Mouse (Mus musculus) erythroblast, adult 5-6 weeks (primary cell): ENCODE measurements around the gene Ndufs3. TPM values are rescaled to one million over a fixed set of nuclear protein-coding genes. Genes with fewer than 3 reads are reported as not detected.

ENCODE experiments used
- ATAC-seq: replicated peaks from 2 replicates; pipeline ENCODE4 v1.8.0; 2016; ENCODE audit warnings: moderate number of reproducible peaks, mild to moderate bottlenecking, moderate TSS enrichment, inconsistent platforms; ENCODE audit not compliant: poor library complexity, low FRiP score, severe bottlenecking
- total RNA-seq, 2 experiments: library from RNA; stranded (forward) in 1 of 2; stranded (reverse) in 1 of 2; fragments of 150-400 nt in 1 of 2; fragments of 200-764, 138-1000 nt in 1 of 2; gene quantifications; 2 replicates each; pipeline versions ENCODE4 v1.2.3 to v1.2.4; 2015 to 2017; ENCODE audit warnings: low replicate concordance in 2 of 2

The Ndufs3 gene
- total RNA-seq (2015; ENCODE audit: low replicate concordance) (36.2 and 37.3 TPM in 2 replicates), total RNA-seq (2017; ENCODE audit: low replicate concordance) (28.0 and 29.0 TPM in 2 replicates)

DNA sequence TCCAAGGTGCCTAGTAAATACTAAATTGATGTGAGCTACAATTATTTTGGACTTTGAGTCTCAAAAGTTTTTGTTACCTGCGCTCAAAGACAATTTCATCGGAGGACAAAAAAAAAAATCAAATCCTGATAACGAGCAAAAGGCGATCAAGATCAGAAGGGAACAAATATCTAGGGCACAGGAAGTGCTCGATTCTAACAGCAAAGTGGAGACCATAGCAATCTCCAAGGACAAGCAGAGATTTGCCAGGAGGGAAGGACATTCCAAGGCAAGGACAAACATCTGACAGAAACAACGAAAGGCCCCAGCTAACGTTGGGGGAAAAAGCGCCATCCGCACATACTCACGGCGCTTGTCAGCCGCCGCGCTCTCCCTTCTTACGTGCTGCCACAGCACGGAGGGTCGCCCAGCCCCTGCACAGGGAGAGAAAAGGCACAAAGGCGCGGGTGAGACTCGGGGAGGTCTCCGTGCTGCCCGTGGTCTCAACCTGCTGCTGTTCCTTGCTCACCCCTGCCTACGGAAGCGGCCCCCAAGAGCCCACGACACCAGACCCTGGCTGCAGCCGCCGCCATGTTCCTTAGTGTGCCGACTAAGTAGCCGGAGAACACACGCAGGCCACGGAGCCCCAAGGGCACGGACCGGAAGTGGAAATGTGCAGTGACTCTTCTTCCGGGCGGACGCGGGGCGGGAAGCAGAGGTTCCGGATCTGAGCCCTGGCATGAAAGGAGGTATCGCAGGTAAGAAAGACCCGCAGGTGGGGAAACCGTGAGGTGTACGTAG lies at the start of gene Ndufs3, which contains the start of gene Kbtbd4:
TSS of gene Ndufs3 (minus strand) at position 752 of the 780 bp plus-strand sequence.
TSS of gene Kbtbd4 (plus strand) at position 665 of the 780 bp plus-strand sequence.
- ATAC-seq: peak; percentile 99

DNA sequence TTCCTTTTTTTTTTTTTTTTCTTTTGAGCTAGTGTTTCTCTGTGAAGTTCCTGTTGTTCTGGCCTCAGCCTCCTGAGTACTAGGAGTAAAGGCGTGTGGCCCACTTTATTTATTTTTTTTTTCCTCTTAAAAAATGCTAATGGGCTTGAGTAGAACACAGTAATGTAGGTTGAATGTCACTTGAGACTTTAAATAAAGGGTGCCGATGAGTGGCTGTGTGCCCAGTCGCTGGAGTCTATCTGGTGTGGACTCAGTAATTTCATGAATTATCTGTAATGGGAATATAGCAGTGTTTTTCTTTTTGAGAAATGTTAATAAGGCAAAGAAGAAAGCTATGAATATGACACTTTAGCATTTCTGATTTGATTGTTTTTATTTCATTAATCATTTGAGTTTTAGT lies 48.8 kb upstream of the Ndufs3 start:
- ATAC-seq: no peak

DNA sequence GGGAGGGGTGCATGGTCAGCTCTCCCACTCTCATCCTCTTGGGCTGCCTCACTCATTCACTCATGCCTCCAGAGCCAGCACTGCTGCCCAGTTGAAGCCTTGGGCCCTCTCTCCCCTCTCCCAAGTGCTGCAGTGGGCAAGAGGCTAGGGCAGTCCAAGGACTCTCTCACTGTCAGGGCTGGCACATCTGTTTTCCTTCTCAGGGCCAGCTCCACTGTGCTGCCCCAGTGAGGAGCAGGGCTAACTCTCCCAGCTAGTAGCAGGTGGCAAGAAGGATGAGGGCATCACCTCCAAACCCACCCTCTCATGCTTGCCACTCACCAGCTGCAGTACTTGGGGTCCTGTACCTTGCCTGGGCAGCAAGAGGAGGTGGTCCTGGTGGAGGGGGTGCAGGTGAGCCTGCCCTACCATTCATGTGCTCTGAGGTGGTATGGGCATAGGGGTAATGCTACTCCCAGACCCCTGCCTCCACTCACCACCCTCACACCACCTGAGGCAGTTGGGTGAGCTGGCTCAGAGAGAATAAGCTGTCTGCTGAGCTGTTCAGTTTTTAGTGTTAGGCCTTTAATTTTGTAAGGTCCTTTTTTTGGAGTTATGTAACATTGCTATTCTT lies 46.1 kb upstream of the Ndufs3 start:
- peak; percentile 23; the same call in 1 of the 2 replicates for ATAC-seq

DNA sequence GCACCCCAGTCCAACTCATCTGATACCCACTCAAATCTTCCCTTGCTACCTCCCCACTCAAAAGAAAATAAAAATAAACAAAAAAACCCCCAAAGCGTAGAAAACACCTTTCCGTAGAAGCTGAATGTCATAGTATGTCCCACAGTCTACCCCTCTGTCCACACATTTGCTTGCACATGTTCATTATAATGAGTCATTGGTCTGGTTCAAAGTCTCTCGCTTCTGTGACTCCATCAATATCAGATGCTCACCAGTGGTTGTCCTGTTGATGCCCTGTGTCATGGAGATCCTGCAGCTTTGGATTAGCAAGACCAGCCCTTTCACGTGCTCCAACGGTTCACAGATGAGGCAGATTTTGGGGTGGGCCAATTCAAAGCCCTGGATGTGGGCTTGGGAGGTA lies 45.5 kb upstream of the Ndufs3 start:
- ATAC-seq: no peak

DNA sequence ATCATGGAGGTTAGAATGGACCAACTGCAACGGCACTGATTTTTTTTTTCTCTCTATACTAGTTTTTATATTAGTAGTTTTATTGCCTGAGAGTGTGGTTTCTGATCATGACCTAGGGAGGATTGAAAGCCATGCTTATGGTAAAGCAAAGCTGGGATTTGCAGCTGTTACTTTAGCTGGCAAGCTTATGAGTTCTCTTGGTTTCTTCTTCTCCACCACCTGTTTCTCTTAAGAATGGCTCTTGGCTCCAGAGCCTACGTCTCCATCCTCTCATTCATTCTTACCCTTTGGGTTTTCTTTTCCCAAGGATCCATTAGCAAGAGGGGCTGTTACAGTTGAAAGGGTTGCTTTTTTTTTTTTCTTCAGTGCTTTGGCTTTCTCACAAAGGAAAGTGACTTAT lies 37.1 kb upstream of the Ndufs3 start:
- no peak for ATAC-seq

DNA sequence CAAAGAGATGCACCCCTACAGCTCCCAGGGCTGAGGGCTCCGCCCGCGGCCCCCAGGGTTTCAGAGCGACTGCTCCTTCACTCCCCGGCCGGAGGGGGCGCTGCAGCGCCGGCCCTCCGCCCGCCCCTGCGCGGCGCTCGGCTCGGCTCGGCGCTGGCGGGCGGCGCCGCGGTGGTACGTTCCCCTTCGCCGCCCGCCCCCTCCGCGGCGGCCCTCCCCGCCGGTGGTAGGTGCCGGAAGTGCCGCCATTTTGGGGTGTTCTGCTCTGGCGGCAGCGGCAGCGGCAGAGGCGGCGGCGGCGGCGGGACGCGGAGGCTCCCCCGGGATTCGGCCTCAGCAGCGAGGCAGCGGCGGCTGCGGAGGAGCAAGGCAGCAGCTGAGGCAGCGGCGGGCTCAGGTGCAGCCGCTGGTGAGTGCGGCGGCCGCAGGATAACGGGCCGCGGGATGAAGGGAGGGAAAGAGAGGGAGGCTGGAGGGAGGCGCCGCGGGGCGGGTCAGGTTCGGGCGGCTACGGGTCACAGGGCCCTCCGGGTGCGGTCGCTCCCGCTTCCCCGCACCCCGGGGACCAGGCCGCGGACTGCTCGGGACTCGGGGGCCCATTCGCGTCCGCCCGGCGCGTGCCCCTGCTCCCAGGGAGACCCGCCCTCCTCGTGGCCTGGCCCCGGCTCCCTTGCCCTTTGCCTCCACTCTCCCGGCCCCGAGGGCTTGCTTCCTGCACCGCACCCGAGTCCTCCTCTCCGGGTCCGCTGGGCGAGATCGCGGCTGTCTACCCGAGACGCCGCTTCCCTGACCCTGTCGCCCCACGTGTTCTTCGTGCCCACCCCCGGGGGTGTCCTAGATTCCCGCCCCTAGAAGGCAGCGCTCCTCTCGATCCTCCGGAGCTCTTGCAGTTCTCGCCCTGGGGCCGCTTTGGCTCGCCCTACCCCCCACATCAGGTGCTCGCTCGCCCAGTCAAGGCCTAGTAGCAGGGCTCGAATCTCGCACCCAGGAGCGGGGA lies 35.9 kb upstream of the Ndufs3 start, which contains the start of gene Celf1:
TSS of gene Celf1 (plus strand) at position 150 of the 997 bp plus-strand sequence.
- ATAC-seq: peak; percentile 80

DNA sequence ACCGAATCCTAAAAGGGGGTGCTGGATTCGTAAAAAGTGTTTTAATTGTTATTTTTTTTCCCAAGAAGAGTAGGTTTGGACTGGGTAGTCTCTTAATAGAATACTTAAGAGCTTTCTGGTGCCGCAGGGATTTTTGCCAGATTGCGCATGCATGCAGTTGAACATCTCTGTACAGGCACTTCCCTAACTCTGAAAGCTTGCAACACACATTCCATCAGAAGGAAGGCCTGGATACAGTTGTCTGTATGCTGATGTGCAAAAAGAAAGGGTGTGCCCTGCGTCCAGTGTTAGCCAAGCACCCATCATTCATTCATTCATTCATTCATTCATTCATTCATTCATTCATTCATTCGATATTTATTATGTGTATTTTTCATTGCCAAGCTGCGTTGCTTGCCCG lies 35.1 kb upstream of the Ndufs3 start:
- ATAC-seq: no peak; the same call in 1 of the 2 replicates

DNA sequence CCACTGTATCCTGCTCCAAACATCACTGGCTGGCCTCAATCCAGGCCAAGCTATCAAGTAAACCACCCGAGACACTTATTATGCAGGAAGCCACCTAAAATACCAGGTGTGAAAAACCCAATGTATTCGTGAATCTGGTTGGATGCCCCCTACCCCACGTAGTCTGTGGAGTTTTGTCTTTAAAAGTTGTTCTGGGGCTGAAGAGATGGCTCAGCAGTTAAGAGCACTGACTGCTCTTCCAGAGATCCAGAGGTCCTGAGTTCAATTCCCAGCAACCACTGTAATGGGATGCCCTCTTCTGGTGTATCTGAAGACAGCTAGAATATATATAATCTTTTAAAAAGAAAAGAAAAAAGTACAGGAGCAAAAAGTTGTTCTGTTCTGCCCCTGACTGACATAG lies 33.7 kb upstream of the Ndufs3 start:
- no peak for ATAC-seq

DNA sequence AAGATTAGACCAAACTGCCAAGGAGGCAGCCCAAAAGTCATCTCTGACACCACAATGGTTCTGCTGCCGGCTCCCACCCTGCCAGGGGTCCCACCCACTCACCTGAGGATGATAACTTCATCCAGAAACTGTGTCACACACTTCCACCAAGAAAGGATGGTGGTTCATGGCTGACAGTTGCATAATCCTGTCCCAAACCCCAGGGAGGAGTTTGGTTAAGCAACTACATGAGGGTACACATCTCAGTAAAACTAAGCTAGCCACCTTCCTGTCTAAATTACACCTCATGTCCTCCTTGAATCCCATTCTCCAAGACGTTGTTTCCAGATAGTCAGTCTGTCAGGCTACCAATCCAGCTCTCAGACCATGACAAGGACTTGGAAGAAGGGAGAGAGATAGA lies 27.6 kb upstream of the Ndufs3 start:
- no peak for ATAC-seq

DNA sequence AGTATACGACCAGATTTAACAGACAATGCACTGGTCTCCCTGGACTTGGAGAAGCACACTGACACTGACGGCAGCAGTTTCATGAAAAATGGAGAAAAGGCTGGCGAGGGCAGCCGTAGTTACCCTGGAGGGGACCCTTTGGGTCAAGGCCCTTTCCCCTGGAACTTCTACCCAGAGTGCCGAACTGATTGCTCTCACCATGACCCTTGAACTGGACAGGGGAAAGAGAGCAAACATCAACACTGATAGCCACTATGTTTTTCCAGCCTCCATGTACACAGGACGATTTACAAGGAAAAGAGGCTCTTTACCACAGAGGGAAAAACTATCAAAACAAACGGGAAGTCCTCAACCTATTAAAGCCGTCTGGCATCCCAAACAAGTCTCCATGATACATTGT lies 27.2 kb upstream of the Ndufs3 start:
- ATAC-seq: no peak

DNA sequence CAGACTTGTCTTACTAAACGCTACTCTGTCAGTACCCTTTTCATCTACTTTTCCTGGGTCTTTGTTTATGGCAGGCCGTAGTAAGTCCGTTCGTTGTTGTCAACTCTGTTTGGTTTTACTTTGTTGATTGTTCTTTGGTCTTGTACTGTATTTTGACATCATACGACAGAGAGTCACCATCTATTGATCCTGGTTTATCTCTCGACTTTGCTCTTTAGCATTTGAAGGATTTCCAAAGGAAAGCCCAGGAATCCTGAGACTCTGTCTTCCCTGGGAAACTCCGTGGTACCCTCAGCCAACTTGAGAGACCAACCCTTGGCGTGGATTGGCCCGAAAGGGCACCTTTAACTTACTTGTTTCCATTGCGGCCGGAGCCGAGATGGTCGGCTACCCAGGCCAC lies 23.9 kb upstream of the Ndufs3 start:
- no peak for ATAC-seq

DNA sequence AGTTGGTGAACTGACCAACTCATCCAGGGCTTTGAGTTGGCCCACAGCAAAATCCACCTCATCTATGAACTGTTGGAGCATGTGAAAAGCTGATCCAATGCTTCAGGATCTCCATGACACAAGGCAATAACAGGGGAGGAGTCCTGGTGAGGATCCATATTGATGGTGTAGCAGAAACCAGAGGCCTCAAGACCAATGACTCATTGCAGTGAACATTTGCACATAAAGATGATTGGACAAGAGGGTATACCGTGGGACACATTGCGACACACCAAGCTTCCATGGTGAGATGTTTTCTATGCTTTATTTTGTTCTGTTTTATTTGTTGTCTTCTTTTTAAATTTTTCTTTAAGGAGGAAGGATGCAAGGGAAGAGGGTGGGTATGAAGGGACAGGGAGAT lies 18.0 kb upstream of the Ndufs3 start:
- ATAC-seq: no peak

DNA sequence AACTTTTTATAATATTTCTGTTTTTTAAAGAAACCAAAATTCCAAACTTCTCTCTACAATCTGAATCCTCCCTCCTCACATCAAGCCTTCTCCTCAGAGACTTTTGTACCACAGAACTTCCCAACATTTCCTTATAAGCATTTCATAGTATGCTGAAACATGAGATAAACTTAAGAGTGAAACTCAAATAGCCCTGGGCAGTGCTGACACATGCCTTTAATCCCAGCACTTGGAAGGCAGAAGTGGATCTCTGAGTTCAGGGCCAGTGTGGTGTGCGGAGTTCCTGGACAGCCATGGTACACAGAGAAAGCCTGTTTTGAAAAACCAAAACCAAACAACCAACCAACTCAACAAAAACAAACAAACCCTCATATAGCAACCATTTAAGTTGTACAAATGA lies 16.6 kb upstream of the Ndufs3 start:
- ATAC-seq: no peak

DNA sequence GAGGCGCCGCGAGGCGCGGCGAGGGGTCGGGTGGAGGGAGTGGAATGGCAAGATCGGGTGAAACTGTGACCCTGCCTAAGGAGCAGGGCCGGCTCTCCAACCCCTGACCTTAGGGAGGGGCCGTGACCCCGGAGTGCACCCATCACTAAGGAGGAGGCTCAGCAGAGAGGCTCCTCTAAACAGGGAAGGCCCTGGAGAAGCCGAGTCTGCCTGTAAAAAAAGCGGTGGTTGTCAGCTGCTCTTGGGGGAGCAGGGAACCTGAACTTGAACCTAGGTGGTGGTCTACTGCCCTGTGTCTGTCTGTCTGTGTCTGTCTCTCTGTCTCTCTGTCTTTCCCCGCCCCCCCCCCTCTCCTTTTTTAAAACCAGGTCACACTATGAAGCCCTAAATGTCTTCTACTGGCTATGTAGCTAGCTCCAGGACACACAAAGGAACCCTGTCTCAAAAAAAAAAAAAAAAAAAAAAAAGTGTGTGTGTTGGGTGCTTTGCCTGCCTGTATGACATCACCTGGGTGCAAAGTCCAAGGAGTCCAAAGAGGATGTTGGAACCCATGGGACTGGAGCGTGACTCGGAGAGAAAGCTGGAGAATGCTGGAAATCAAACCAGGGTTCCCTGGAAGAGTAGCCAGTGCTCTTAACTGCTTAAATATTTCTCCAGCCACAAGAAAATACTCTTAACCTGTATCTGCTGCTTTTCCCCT lies 13.5 kb upstream of the Ndufs3 start:
- ATAC-seq: peak; percentile 59

DNA sequence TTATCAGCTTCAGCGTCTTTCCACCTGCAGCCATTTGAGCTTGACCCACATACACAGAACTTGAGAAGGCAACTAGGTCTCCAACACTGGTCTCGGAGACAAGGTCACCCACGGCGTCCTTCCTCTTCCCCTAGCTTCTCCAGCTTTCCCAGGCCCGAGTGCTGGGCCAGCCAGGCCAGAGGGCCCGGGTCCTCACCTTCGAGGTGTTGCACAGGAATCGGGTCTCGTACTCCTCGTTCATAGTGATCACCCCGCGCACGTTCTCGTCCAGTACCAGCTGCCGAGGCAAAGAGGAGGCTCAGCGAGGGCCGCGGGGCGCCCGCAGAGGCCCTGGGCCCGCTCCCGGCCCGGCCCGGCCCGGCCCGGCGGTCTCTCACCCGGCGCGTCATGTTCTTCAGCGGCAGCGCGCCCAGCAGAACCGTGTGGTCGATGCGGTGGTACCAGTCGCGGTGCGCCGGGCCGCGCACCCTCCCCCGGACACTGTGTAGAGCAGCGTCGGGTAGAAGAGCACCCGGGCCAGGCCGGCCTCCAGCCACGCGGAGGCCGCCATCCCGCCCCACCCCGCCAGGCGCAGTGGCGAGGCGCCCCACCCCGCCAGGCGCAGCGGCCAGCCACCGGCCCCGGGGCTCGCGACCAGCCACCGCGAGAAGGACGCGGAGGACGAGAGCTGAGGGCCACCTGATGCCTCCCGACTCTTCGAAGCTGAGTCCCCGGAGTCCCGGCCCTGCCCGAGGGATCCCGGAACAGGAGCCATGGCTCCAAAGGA lies 12.8 kb upstream of the Ndufs3 start:
- peak; percentile 90 for ATAC-seq

DNA sequence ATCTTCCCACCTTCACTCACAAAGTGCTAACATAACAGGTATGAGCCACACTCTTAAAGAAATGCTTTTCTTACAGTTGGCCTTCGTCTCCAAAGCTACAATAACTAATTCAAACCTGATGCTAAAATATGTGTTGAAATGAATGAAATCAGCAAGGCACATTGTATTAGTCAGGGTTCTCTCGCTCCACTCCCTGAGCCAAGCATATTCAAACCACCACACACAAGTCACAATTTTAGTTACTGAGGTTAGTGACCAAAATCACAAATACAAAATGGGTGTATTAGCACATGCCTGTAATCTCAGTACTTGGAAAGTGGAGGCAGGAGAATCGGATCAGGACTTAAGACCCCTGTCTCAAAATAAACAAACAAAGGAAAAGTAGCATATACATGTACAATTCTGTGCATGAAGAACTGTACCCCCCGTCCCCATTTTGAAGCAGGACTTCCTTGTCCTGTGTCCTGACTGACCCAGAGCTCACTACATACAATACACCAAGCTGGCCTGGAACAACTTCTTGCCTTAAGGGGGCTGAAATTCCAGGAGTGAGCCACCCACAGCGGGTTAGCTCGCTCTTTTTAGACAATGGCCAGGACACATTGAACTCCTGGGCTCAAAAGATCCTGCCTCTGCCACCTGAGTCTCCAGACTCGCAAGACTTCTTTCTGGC lies 12.1 kb upstream of the Ndufs3 start:
- ATAC-seq: peak; percentile 2

DNA sequence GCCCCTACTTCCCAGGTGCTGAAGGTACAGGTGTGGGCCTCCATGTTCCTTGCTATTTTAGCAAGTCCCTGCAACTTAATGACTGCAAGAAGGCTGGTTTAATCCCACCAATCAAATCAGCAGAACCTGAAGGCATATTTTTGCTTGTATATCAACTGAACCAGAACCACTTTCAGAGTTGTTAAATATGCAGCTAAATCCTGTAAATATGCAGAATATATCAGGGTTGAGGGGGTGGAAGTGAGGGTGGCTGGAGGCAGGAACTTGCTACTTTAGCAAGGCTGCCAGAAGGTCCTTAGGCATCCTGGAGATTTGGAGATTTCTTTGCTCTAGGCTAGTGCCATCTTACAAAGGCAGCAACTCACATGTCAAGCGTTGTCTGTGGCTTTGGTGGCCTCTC lies 10.9 kb upstream of the Ndufs3 start:
- no peak for ATAC-seq

DNA sequence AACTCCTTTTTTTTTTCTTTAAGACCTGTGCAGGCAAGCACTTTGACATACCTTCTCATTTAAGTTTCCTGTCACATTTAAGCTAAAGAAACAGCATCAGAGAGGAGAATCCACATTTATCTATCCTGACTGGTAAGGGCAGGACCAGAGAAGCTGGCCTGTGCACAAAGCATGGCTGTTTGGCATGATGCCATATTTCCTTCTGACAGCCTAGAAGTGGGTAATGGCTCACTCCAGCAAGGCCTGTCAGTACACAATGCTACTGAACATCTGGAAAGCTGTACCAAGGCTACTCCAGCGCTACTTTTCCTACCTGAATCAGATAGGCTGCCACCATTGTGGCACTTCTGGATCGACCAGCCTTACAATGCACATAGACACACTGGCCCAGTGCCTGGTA lies 9.0 kb upstream of the Ndufs3 start:
- ATAC-seq: no peak
